Mouse (Mus musculus) midbrain, embryonic 14.5 days (tissue): ENCODE data around the gene Ctbp2. TPM values are rescaled to one million over a fixed set of nuclear protein-coding genes. Genes with fewer than 3 reads are reported as not detected.

Experiments used
- ATAC-seq: fragments of 200-750 bp; cut with Nextera tagmentation; 2 replicates; pipeline ENCODE4 v1.8.0; 2017; ENCODE audit warnings: moderate number of reproducible peaks, moderate library complexity; ENCODE audit not compliant: low FRiP score, low TSS enrichment
- DNase-seq: peaks from one replicate; pipeline ENCODE4 v3.0.0-alpha.2; 2015
- H3K27ac ChIP-seq: fragments of 300-500 bp; sonication (generic); replicated peaks from 2 replicates; pipeline ENCODE4 v1.5.1; 2014; ENCODE audit warnings: mild to moderate bottlenecking, low read depth, low read length, moderate library complexity
- H3K27me3 ChIP-seq: fragments of 300-500 bp; sonication (generic); 2 replicates; pipeline ENCODE4 v1.6.1; 2014; ENCODE audit warnings: low read length, control low read depth, mixed read lengths; ENCODE audit not compliant: control insufficient read depth, insufficient read depth
- H3K36me3 ChIP-seq: fragments of 300-500 bp; sonication (generic); 2 replicates; pipeline ENCODE4 v1.6.1; 2014; ENCODE audit warnings: low read length, control low read depth; ENCODE audit not compliant: control insufficient read depth, insufficient read depth
- H3K4me1 ChIP-seq: fragments of 300-500 bp; sonication (generic); 2 replicates; pipeline ENCODE4 v1.6.1; 2014; ENCODE audit warnings: mild to moderate bottlenecking, antibody characterized with exemption, low read length, control low read depth; ENCODE audit not compliant: control insufficient read depth, insufficient read depth
- H3K4me2 ChIP-seq: fragments of 300-500 bp; sonication (generic); 2 replicates; pipeline ENCODE4 v1.6.1; 2014; ENCODE audit warnings: mild to moderate bottlenecking, low read length, moderate library complexity
- H3K4me3 ChIP-seq: fragments of 300-500 bp; sonication (generic); replicated peaks from 2 replicates; pipeline ENCODE4 v1.5.1; 2014; ENCODE audit warnings: low read depth, low read length
- H3K9ac ChIP-seq: fragments of 300-500 bp; sonication (generic); replicated peaks from 2 replicates; pipeline ENCODE4 v1.6.1; 2014; ENCODE audit warnings: mild to moderate bottlenecking, low read length, moderate library complexity
- H3K9me3 ChIP-seq: fragments of 300-500 bp; sonication (generic); 2 replicates; pipeline ENCODE4 v1.6.1; 2016; ENCODE audit warnings: low read length, control low read depth, mixed read lengths; ENCODE audit not compliant: control insufficient read depth
- WGBS: fragments of 180-500 bp; shearing (Covaris S2); extraction: QIAGEN DNeasy Blood & Tissue Kit; methylation state at CpG from one replicate; pipeline ENCODE4 v1.1.7; 2014; 5-methylcytosine and 5-hydroxymethylcytosine counted together
- polyA plus RNA-seq: library from polyadenylated mRNA; unstranded; fragments of >200 nt; fragmentation: Nextera tagmentation; extraction: Ambion mirVana; gene quantifications from 2 replicates; pipeline ENCODE4 v1.2.1, GENCODE M21; 2014

The Ctbp2 gene
- polyA plus RNA-seq, 1 experiment from 2014 or later = 75.2 TPM

GRCm38 (mm10) chr7:133113185-133113895 lies 10.8 kb downstream of the Ctbp2 start:
- WGBS = 72% methylated on average over 8 of the region's 8 CpGs
- peaks cover 47% of the 10 kb centered on the region for H3K4me1 ChIP-seq

DNA sequence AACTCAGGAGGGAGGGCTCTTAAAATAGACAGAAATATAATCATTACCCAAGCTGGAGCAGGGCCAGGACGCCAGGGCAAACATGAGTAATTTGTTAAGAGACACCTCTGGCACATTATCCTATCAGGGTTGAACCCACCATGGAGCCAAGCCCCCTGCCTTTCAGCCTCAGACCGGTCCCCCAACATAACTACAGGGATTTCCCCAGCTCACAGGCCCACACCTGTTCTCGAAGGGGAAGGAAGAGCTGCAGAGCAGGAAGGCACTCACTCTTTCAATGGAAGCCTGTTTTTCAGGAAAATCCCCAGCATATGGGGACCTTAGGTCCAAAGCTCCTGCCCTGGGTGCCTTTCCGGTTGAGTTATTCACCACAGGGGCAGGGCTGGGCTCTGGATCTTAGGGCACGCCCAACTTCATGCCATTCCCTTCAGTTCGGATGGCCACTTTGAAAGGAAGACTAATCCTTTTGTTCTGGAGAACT lies 11.8 kb downstream of the Ctbp2 start:
- Histone ChIP-seq H3K4me1 (peaks cover 40% of the 10 kb centered on the region), H3K36me3 (no peaks in the 10 kb centered on the region), H3K27ac (no peak overlapping the region), H3K27me3 (no peaks in the 10 kb centered on the region), H3K4me3 (no peak overlapping the region), H3K4me2 (no peak overlapping the region), H3K9me3 (no peaks in the 10 kb centered on the region), H3K9ac (no peak overlapping the region)
- ATAC-seq = no peak
- no peak for DNase-seq
- 7% methylated on average over 6 of the region's 6 CpGs for WGBS

More at GRCm38 (mm10) chr7:133113185-133113895, 10.8 kb downstream of the Ctbp2 start:
- H3K27me3 ChIP-seq = no peaks in the 10 kb centered on the region
- H3K4me3 ChIP-seq = no peak overlapping the region
- H3K9ac ChIP-seq = no peak overlapping the region
- H3K4me2 ChIP-seq = no peak overlapping the region
- no peaks in the 10 kb centered on the region for H3K36me3 ChIP-seq
- no peaks in the 10 kb centered on the region for H3K9me3 ChIP-seq
- H3K27ac ChIP-seq = no peak overlapping the region
- ATAC-seq (no peak), DNase-seq (peak; percentile 38)

DNA sequence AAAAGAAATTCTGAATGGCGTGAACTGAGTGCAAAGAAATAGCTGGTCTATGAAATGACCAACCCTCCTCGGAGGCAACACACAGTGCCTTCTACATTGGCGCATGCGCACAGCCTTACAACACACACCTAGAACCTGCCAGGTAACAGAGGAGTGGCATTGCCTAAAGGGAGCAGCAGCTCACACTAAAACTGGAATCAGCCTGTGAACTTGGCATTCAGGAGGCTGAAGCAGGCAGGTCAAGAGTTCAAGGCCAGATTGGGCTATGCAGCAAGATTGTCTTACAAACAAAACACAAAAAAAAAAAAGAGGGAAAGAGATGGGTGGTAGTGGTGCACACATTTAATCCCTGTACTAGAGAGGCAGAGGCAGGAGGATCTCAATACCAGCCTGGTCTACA lies 14.7 kb downstream of the Ctbp2 start:
- no peak overlapping the region for H3K4me2 ChIP-seq
- peaks cover 13% of the 10 kb centered on the region for H3K4me1 ChIP-seq
- no peak overlapping the region for H3K9ac ChIP-seq
- no peaks in the 10 kb centered on the region for H3K36me3 ChIP-seq
- H3K4me3 ChIP-seq = no peak overlapping the region
- H3K9me3 ChIP-seq = no peaks in the 10 kb centered on the region
- no peaks in the 10 kb centered on the region for H3K27me3 ChIP-seq
- DNase-seq = no peak
- no peak for ATAC-seq
- no peak overlapping the region for H3K27ac ChIP-seq
- 96% methylated on average over 4 of the region's 4 CpGs for WGBS

DNA sequence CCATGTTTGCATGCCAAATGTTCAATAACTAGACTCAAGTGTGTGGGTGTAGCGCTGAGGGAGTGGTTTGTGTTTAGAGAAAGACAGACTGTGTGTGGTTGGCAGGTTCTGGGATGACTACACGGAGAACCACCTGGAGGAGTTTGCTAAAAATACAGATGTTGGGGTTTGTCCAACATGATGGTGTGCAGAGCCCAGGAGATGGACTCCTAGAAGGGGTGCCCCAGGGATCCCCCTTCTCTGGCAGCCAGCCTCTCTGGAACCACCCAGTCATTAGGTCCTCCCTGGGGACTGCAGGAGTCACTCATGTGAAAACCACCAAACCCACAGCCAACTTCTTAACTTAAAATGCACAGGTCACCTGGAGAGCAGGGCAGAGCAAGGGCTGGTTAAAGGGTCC lies 15.5 kb downstream of the Ctbp2 start:
- H3K9me3 ChIP-seq = no peaks in the 10 kb centered on the region
- no peak overlapping the region for H3K9ac ChIP-seq
- no peak for DNase-seq
- WGBS = 92% methylated on average over 2 of the region's 2 CpGs
- ATAC-seq = no peak
- H3K27me3 ChIP-seq = no peaks in the 10 kb centered on the region
- H3K4me1 ChIP-seq = peaks cover 11% of the 10 kb centered on the region; the same call in 1 of the 2 replicates
- H3K36me3 ChIP-seq = no peaks in the 10 kb centered on the region
- no peak overlapping the region for H3K27ac ChIP-seq
- H3K4me3 ChIP-seq = no peak overlapping the region
- H3K4me2 ChIP-seq = no peak overlapping the region

DNA sequence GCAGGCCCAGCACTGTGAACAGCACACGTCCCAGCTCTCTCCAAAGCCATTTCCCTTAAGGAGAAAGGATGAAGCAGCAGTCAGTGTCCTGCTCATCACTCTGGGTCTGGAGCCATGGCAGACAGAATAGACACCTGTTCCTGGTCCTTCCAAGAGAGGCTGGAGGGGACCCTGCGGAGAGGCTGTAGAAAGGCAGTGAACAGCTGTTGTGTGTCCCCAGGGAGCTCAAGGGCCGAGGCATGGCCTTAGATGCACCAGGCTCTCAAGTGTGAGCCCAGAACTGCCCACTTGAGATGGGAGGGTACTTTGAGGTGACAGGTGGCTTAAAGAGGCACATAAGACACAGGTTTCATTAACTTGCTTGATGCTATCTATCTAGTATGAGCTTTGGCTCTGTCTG lies 21.6 kb downstream of the Ctbp2 start:
- no peak overlapping the region for H3K9ac ChIP-seq
- no peaks in the 10 kb centered on the region for H3K9me3 ChIP-seq
- ATAC-seq (no peak), DNase-seq (no peak)
- H3K4me3 ChIP-seq = no peak overlapping the region
- H3K27ac ChIP-seq = no peak overlapping the region
- 0 out of 2 replicates have a peak, but pooled peaks cover 3% of the 10 kb centered on the region for H3K36me3 ChIP-seq
- no peaks in the 10 kb centered on the region for H3K27me3 ChIP-seq
- no peak overlapping the region for H3K4me2 ChIP-seq
- H3K4me1 ChIP-seq = peaks cover 12% of the 10 kb centered on the region; the same call in 1 of the 2 replicates
- WGBS = 64% methylated on average over 3 of the region's 3 CpGs

DNA sequence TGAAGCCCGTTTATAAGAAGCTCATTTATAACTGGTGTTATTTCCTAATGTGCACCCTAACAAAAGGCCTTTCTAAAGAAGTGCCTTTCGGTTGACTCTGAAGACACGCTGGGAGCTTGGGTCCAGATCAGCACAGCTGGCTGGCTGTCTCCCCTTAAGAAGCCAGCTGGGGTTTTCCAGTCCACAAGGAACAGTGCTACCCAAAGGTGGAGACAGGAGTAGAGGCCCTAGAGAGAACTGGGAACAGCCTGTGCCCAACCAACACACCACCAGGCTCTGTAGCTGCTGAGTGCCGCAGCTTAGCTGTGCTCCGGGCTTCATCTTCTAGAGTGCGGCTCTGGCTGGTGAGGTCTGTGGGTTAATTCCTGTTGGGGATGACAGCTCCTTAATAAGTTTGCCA lies 23.1 kb downstream of the Ctbp2 start:
- H3K4me1 ChIP-seq = peaks cover 12% of the 10 kb centered on the region; the same call in 1 of the 2 replicates
- H3K27me3 ChIP-seq = no peaks in the 10 kb centered on the region
- no peak overlapping the region for H3K4me2 ChIP-seq
- 86% methylated on average over 6 of the region's 6 CpGs for WGBS
- no peak overlapping the region for H3K9ac ChIP-seq
- H3K9me3 ChIP-seq = no peaks in the 10 kb centered on the region
- DNase-seq (no peak), ATAC-seq (no peak)
- no peak overlapping the region for H3K4me3 ChIP-seq
- H3K27ac ChIP-seq = no peak overlapping the region
- H3K36me3 ChIP-seq = 0 out of 2 replicates have a peak, but pooled peaks cover 3% of the 10 kb centered on the region

- 69% methylated on average over 6 of the region's 6 CpGs for WGBS
- ATAC-seq = no peak
- Histone ChIP-seq H3K4me1 (peaks cover 12% of the 10 kb centered on the region; the same call in 1 of the 2 replicates), H3K36me3 (0 out of 2 replicates have a peak, but pooled peaks cover 3% of the 10 kb centered on the region), H3K27me3 (no peaks in the 10 kb centered on the region), H3K4me2 (no peak overlapping the region), H3K27ac (no peak overlapping the region), H3K9ac (no peak overlapping the region), H3K4me3 (no peak overlapping the region), H3K9me3 (no peaks in the 10 kb centered on the region)
- no peak for DNase-seq
These were observed 24.0 kb downstream of the Ctbp2 start for GRCm38 (mm10) chr7:133100178-133100577.

DNA sequence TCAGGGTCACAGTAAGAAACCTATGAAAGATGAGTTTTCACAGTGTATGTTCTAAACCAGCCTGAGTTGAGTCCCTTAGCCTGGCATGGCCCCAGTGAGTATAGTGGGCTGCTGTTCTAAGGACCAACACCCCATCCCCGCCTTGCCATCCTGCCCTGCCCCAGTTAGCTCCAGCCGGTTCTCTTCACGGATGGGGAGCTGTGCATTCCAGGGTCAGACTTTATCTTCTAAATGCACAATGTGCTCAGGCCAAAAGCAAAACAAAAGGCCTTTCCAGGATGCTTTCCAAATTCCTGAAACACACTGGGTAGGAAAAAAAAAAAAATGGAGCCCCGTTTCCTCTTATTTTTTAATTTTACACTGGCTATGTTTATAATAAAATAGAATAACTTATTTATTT lies 24.9 kb downstream of the Ctbp2 start:
- WGBS = 49% methylated on average over 4 of the region's 4 CpGs
- Histone ChIP-seq H3K36me3 (0 out of 2 replicates have a peak, but pooled peaks cover 3% of the 10 kb centered on the region), H3K27ac (no peak overlapping the region), H3K4me2 (no peak overlapping the region), H3K9ac (no peak overlapping the region), H3K9me3 (no peaks in the 10 kb centered on the region), H3K4me3 (no peak overlapping the region), H3K27me3 (no peaks in the 10 kb centered on the region), H3K4me1 (peaks cover 12% of the 10 kb centered on the region; the same call in 1 of the 2 replicates)
- DNase-seq (no peak), ATAC-seq (no peak)
